Mouse (Mus musculus): ENCODE data around the gene Srsf2. TPM values are rescaled to one million over a fixed set of nuclear protein-coding genes. Genes with fewer than 3 reads are reported as not detected.

The Srsf2 gene
- 305 TPM for polyA plus RNA-seq (2014; fragmentation: Illumina TruSeq; extraction: RNeasy Lipid Tissue Mini Kit (QIAGEN cat#74804); ENCODE audit: low read depth, low replicate concordance)

GRCm38 (mm10) chr11:116852891-116853511, at the start of gene Srsf2:
Gene Srsf2 (minus strand): TSS chr11:116853094.

GRCm38 (mm10) chr11:116852291-116852890, 503 bp downstream of the Srsf2 start, which contains the start of gene Mfsd11:
Gene Mfsd11 (plus strand): TSS chr11:116852440.

GRCm38 (mm10) chr11:116843261-116844233, 9.3 kb downstream of the Srsf2 start, which contains the start of the genes Mettl23 and Jmjd6:
Gene Mettl23 (plus strand): TSS chr11:116843278.
Gene Jmjd6 (minus strand): TSS chr11:116843449.

GRCm38 (mm10) chr11:116827534-116828165, 25.2 kb downstream of the Srsf2 start, which contains the start of gene Mxra7:
Gene Mxra7 (minus strand): TSS chr11:116828046.

Other genes starting within 250 kb of the Srsf2 start
- gene Rhbdf2, start 226.1 kb downstream of the Srsf2 start, polyA plus RNA-seq (2014; fragmentation: Illumina TruSeq; extraction: RNeasy Lipid Tissue Mini Kit (QIAGEN cat#74804); ENCODE audit: low read depth, low replicate concordance): not detected
- 1.3 TPM for gene Prcd, start 199.6 kb downstream of the Srsf2 start, polyA plus RNA-seq (2014; fragmentation: Illumina TruSeq; extraction: RNeasy Lipid Tissue Mini Kit (QIAGEN cat#74804); ENCODE audit: low read depth, low replicate concordance)
- gene Cygb, start 198.8 kb downstream of the Srsf2 start, polyA plus RNA-seq (2014; fragmentation: Illumina TruSeq; extraction: RNeasy Lipid Tissue Mini Kit (QIAGEN cat#74804); ENCODE audit: low read depth, low replicate concordance): 0.22 TPM
- gene St6galnac1, start 77.6 kb downstream of the Srsf2 start, polyA plus RNA-seq (2014; fragmentation: Illumina TruSeq; extraction: RNeasy Lipid Tissue Mini Kit (QIAGEN cat#74804); ENCODE audit: low read depth, low replicate concordance): not detected
- 6.0 TPM for gene Mxra7, start 25.0 kb downstream of the Srsf2 start, polyA plus RNA-seq (2014; fragmentation: Illumina TruSeq; extraction: RNeasy Lipid Tissue Mini Kit (QIAGEN cat#74804); ENCODE audit: low read depth, low replicate concordance)
- gene Mettl23, start 9.8 kb downstream of the Srsf2 start, polyA plus RNA-seq (2014; fragmentation: Illumina TruSeq; extraction: RNeasy Lipid Tissue Mini Kit (QIAGEN cat#74804); ENCODE audit: low read depth, low replicate concordance): 40.9 TPM
- gene Jmjd6, start 9.6 kb downstream of the Srsf2 start, polyA plus RNA-seq (2014; fragmentation: Illumina TruSeq; extraction: RNeasy Lipid Tissue Mini Kit (QIAGEN cat#74804); ENCODE audit: low read depth, low replicate concordance): 42.2 TPM
- gene Mfsd11, start 654 bp downstream of the Srsf2 start, polyA plus RNA-seq (2014; fragmentation: Illumina TruSeq; extraction: RNeasy Lipid Tissue Mini Kit (QIAGEN cat#74804); ENCODE audit: low read depth, low replicate concordance): 80.0 TPM
- gene Mgat5b, start 65.8 kb upstream of the Srsf2 start, polyA plus RNA-seq (2014; fragmentation: Illumina TruSeq; extraction: RNeasy Lipid Tissue Mini Kit (QIAGEN cat#74804); ENCODE audit: low read depth, low replicate concordance): not detected